Mouse (Mus musculus) G1E (cell line): ENCODE results near the gene Apaf1.

ENCODE experiments used
- CTCF ChIP-seq: IDR thresholded peaks from 2 replicates; pipeline ENCODE4 v1.5.1; 2012; ENCODE audit warnings: low read depth, low read length, inconsistent platforms, mixed read lengths
- GATA1 ChIP-seq: IDR thresholded peaks from 2 replicates; pipeline ENCODE4 v1.6.1; 2012; ENCODE audit warnings: borderline replicate concordance, low read length, inconsistent platforms, mixed read lengths
- POLR2AphosphoS5 ChIP-seq: IDR thresholded peaks from 2 replicates; pipeline ENCODE4 v1.6.1; 2012; ENCODE audit warnings: low read depth, low read length, inconsistent platforms; ENCODE audit not compliant: insufficient replicate concordance
- TAL1 ChIP-seq: conservative IDR thresholded peaks from 2 replicates; pipeline ENCODE4 v1.6.1; 2012; ENCODE audit warnings: low read depth, low read length, inconsistent platforms, mixed read lengths

DNA sequence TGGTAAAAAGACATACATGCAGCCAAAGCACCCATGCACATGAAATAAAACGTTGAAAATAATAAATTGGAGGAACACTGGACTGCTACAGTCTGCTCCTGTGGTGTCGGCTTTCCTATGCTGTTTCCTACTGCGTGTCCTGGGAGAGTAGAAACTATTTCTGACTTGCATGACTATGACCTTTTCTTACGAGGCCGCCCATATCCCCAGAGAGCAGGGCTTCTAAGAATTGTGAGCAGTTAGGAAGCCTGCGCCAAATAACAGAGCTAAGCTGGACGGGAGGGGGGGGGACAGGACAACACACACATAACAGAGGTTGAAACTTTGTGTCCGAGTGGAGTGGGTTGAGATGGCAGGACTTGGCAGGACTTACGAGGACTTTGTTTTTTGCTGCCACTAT lies 51.4 kb downstream of the Apaf1 start:
- TF ChIP-seq CTCF = no peak
- TF ChIP-seq TAL1 = no peak
- no peak for TF ChIP-seq GATA1
- TF ChIP-seq POLR2AphosphoS5 = no peak
